Mouse (Mus musculus): ENCODE results near the gene Kank1. TPM values are rescaled to one million over a fixed set of nuclear protein-coding genes. Genes with fewer than 3 reads are reported as not detected.
A peak's percentile ranks its signal among the peaks of the same experiment; 100 is the strongest.

Kank1 gene
- total and polyA plus RNA-seq, 2 experiments from 2014 or later, result 27.0 to 41.2 TPM

DNA sequence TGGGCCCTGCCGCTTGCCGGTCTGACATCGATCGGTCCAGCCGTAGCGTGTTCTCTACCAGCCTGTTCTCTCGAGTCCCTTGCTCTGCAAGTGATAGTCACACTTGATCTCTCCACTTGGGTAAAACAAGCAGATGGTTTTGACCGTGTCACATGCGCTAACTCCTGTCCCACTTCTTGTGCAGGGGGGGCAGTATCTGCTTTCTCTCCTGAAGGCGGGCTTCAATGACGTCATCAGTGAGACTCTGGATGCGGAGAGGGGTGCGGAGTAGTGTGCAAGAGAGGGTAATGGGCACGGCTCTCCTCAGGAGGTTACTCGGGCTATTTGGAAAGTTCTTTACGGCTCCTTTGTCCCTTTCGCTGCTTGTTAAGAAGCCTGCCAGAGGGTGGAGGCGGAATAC lies 151.1 kb downstream of the Kank1 start:
- WGBS, result 93% methylated on average over 18 of the region's 18 CpGs
- no peak for DNase-seq (ENCODE audit: low spot score)
- H3K4me2 ChIP-seq (ENCODE audit: low read depth, low read length), result no peak overlapping the region
- H3K9me3 ChIP-seq (replicated peaks; ENCODE audit: control insufficient read depth, low read length), result no peaks in the 10 kb centered on the region
- no peaks in the 10 kb centered on the region for H3K36me3 ChIP-seq (replicated peaks; ENCODE audit: control insufficient read depth, insufficient read depth, low read length)
- TF ChIP-seq CTCF (IDR thresholded peaks at IDR 0.05; ENCODE audit: low read depth), result no peak
- no peak for TF ChIP-seq EP300 (IDR thresholded peaks at IDR 0.05; ENCODE audit: low read depth)
- peaks cover 21% of the 10 kb centered on the region for H3K4me1 ChIP-seq (ENCODE audit: control insufficient read depth, insufficient read depth)
- ATAC-seq (ENCODE audit: insufficient read depth, low read depth), result no peak
- no peak overlapping the region for H3K27ac ChIP-seq (ENCODE audit: low read depth)
- H3K4me3 ChIP-seq (ENCODE audit: low read depth, low read length), result no peak overlapping the region
- no peaks in the 10 kb centered on the region for H3K27me3 ChIP-seq (ENCODE audit: control insufficient read depth, insufficient read depth, low read length)
- no peak overlapping the region for H3K9ac ChIP-seq (replicated peaks; ENCODE audit: low read depth, low read length)

DNA sequence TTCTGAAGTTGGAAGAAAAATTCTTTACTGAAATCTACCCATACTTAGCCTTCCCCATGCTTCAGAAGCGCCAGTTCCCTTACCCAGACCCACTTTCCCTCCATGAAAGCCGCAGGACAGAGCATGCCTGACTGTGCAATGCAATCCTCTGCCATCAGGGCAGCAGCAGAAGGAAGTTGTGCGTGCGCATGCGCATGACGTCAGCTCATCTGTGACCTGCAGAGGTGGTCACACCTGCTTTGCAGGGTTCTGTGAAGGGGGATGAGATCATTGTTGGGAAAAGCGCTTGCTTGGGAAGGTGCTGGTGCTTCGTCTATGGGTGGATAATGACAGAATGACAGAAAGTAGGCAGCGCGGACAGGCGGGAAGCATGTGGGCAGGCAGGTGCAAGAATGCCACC lies 155.4 kb downstream of the Kank1 start:
- H3K27ac ChIP-seq (ENCODE audit: low read depth), result no peak overlapping the region
- WGBS, result 92% methylated on average over 11 of the region's 11 CpGs
- no peaks in the 10 kb centered on the region for H3K27me3 ChIP-seq (ENCODE audit: control insufficient read depth, insufficient read depth, low read length)
- no peaks in the 10 kb centered on the region for H3K9me3 ChIP-seq (replicated peaks; ENCODE audit: control insufficient read depth, low read length)
- no peak overlapping the region for H3K4me2 ChIP-seq (ENCODE audit: low read depth, low read length)
- no peaks in the 10 kb centered on the region for H3K36me3 ChIP-seq (replicated peaks; ENCODE audit: control insufficient read depth, insufficient read depth, low read length)
- peaks cover 12% of the 10 kb centered on the region; the same call in 1 of the 2 replicates for H3K4me1 ChIP-seq (ENCODE audit: control insufficient read depth, insufficient read depth)
- TF ChIP-seq EP300 (IDR thresholded peaks at IDR 0.05; ENCODE audit: low read depth) (no peak), CTCF (IDR thresholded peaks at IDR 0.05; ENCODE audit: low read depth) (no peak)
- no peak overlapping the region for H3K9ac ChIP-seq (replicated peaks; ENCODE audit: low read depth, low read length)
- H3K4me3 ChIP-seq (ENCODE audit: low read depth, low read length), result no peak overlapping the region
- ATAC-seq (ENCODE audit: insufficient read depth, low read depth) (no peak), DNase-seq (ENCODE audit: low spot score) (no peak)

DNA sequence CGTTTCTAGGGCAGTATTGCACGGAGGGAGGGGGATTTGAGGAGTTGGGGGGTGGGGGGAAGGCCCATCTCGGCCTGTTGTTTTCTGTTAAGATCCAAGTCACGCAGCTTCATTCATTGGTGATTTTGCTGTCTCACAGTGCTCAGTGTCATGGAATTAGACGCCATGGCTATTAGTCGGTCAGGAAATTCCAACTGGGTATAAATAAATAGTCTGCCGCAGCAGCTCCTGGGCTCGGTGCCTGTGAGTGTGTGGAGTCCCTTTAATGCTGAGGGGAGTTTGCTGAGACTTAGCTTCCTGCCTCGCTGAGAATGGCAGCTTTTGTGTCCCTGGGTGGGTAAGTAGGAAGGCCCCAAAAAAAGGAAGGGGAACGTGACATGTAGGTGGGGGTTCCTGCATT lies 158.3 kb downstream of the Kank1 start:
- peak overlapping the region; percentile 89 for H3K27ac ChIP-seq (ENCODE audit: low read depth)
- DNase-seq (ENCODE audit: low spot score), result peak; percentile 87
- peaks cover 25% of the 10 kb centered on the region for H3K4me1 ChIP-seq (ENCODE audit: control insufficient read depth, insufficient read depth)
- peak; percentile 75 for ATAC-seq (ENCODE audit: insufficient read depth, low read depth)
- no peaks in the 10 kb centered on the region for H3K27me3 ChIP-seq (ENCODE audit: control insufficient read depth, insufficient read depth, low read length)
- no peak for TF ChIP-seq EP300 (IDR thresholded peaks at IDR 0.05; ENCODE audit: low read depth)
- no peak for TF ChIP-seq CTCF (IDR thresholded peaks at IDR 0.05; ENCODE audit: low read depth)
- WGBS, result 9% methylated on average over 10 of the region's 10 CpGs
- no peaks in the 10 kb centered on the region for H3K36me3 ChIP-seq (replicated peaks; ENCODE audit: control insufficient read depth, insufficient read depth, low read length)
- H3K4me2 ChIP-seq (ENCODE audit: low read depth, low read length), result peak overlapping the region; percentile 57
- peak overlapping the region; percentile 43 for H3K9ac ChIP-seq (replicated peaks; ENCODE audit: low read depth, low read length)
- H3K9me3 ChIP-seq (replicated peaks; ENCODE audit: control insufficient read depth, low read length), result no peaks in the 10 kb centered on the region
- H3K4me3 ChIP-seq (ENCODE audit: low read depth, low read length), result peak overlapping the region; percentile 19

DNA sequence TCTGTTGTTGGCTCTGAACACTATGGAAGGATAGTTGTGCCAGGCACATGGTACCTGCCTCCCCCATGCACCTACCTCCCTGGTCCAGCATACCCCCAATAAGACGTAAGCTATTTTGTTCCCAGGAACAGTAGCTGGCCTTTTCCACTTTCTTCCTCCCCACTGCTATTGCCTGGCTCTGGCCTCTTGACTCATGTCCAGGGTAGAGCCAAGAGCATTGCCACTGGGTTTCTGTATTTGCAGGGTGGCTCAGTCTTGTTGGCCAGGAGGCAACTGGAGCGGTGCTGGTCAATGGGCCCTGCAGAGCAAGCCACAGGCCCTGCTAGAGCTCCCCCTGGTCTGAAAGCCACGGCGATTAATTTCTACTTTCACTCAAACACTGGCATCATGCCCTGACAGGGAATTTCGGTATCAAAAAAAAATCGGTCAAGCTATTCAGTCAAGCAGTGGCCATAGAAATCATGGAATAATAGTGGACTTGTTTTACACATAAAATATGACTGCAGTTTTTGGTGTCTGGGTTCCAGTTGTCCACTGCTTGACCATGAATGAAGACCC lies 160.0 kb downstream of the Kank1 start:
- ATAC-seq (ENCODE audit: insufficient read depth, low read depth), result no peak
- Histone ChIP-seq H3K36me3 (replicated peaks; ENCODE audit: control insufficient read depth, insufficient read depth, low read length) (no peaks in the 10 kb centered on the region), H3K4me2 (ENCODE audit: low read depth, low read length) (no peak overlapping the region), H3K27me3 (ENCODE audit: control insufficient read depth, insufficient read depth, low read length) (no peaks in the 10 kb centered on the region), H3K27ac (ENCODE audit: low read depth) (no peak overlapping the region), H3K9ac (replicated peaks; ENCODE audit: low read depth, low read length) (no peak overlapping the region), H3K4me3 (ENCODE audit: low read depth, low read length) (no peak overlapping the region), H3K4me1 (ENCODE audit: control insufficient read depth, insufficient read depth) (peaks cover 34% of the 10 kb centered on the region), H3K9me3 (replicated peaks; ENCODE audit: control insufficient read depth, low read length) (no peaks in the 10 kb centered on the region)
- WGBS, result 71% methylated on average over 6 of the region's 6 CpGs
- no peak for TF ChIP-seq CTCF (IDR thresholded peaks at IDR 0.05; ENCODE audit: low read depth)
- TF ChIP-seq EP300 (IDR thresholded peaks at IDR 0.05; ENCODE audit: low read depth), result no peak
- no peak for DNase-seq (ENCODE audit: low spot score)

DNA sequence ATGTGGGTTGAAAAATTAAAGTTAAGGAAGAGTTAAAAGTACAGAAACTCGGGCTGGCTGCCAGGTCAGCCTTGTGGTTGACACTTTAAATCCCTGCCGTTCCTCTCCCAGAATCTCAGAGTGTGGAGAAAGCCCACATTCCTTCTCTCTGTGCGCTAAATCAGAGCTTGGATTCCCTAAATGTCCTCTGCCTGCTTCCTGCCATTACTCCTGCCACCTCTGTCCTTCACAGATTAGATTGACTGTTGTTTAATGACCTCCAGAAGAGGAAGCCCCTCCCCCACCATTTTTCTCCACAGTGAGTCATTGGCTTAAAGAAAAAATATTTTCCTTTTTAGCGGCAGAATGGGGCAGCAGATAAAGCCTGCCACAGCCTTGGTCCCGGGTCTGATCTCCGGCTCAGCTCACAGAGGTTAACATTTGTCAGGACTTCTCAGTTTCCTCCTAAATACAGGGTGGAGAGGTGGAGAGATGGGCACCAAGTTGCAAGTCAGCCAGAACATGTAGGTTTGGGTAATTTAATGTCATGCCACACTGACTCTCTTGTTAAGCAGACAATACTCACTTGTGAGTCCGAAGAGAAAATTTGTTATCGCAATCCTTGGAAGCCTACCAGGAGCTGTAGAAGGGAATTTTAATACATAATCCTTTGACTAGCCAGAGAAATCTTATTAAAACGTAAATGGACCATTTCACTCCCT lies 162.9 kb downstream of the Kank1 start:
- Histone ChIP-seq H3K27ac (ENCODE audit: low read depth) (peak overlapping the region; percentile 80), H3K4me2 (ENCODE audit: low read depth, low read length) (peak overlapping the region; percentile 32), H3K27me3 (ENCODE audit: control insufficient read depth, insufficient read depth, low read length) (no peaks in the 10 kb centered on the region), H3K4me1 (ENCODE audit: control insufficient read depth, insufficient read depth) (peaks cover 24% of the 10 kb centered on the region), H3K9ac (replicated peaks; ENCODE audit: low read depth, low read length) (peak overlapping the region; percentile 23; the same call in 1 of the 2 replicates), H3K9me3 (replicated peaks; ENCODE audit: control insufficient read depth, low read length) (no peaks in the 10 kb centered on the region), H3K36me3 (replicated peaks; ENCODE audit: control insufficient read depth, insufficient read depth, low read length) (no peaks in the 10 kb centered on the region), H3K4me3 (ENCODE audit: low read depth, low read length) (no peak overlapping the region)
- ATAC-seq (ENCODE audit: insufficient read depth, low read depth) (peak; percentile 54; the same call in 1 of the 2 replicates), DNase-seq (ENCODE audit: low spot score) (peak; percentile 78)
- TF ChIP-seq CTCF (IDR thresholded peaks at IDR 0.05; ENCODE audit: low read depth) (no peak), EP300 (IDR thresholded peaks at IDR 0.05; ENCODE audit: low read depth) (no peak)
- 7% methylated on average over 9 of the region's 9 CpGs for WGBS

All from heart, postnatal 0 days (tissue).